Mouse (Mus musculus) subcutaneous adipose tissue, adult 2 months (tissue): ENCODE results near the gene Higd2a. TPM values are rescaled to one million over a fixed set of nuclear protein-coding genes. Genes with fewer than 3 reads are reported as not detected.

Experiments
- polyA plus RNA-seq: library from polyadenylated mRNA; depleted of rRNA; stranded (reverse); fragments of >200 nt; gene quantifications from 2 replicates; pipeline ENCODE4 v1.2.3, GENCODE M21; 2012; ENCODE audit warnings: low replicate concordance; rRNA removed

Gene Higd2a
- polyA plus RNA-seq = 131 and 268 TPM in 2 replicates

GRCm38 (mm10) chr13:54589996-54590951 lies at the start of gene Higd2a, which contains the start of gene Nop16:
TSS of gene Higd2a (plus strand) at chr13:54590207.
TSS of gene Nop16 (minus strand) at chr13:54590090.

GRCm38 (mm10) chr13:54565201-54565581 lies 24.8 kb upstream of the Higd2a start, which contains the start of gene 4833439L19Rik:
TSS of gene 4833439L19Rik (minus strand) at chr13:54565435.

GRCm38 (mm10) chr13:54574854-54575481 lies 15.0 kb upstream of the Higd2a start, which contains the start of gene Arl10:
TSS of gene Arl10 (plus strand) at chr13:54575015.

GRCm38 (mm10) chr13:54610972-54611754 lies 21.2 kb downstream of the Higd2a start, which contains the start of gene Cltb:
TSS of gene Cltb (minus strand) at chr13:54611344.

GRCm38 (mm10) chr13:54621155-54621932 lies 31.3 kb downstream of the Higd2a start, which contains the start of gene Faf2:
TSS of gene Faf2 (plus strand) at chr13:54621784.

Other genes starting within 250 kb of the Higd2a start
- 5.1 and 25.4 TPM in 2 replicates for gene Cplx2, start 218.9 kb upstream of the Higd2a start, polyA plus RNA-seq
- gene Thoc3, start 121.4 kb upstream of the Higd2a start, polyA plus RNA-seq = 34.1 and 44.3 TPM in 2 replicates
- gene Simc1, start 86.4 kb upstream of the Higd2a start, polyA plus RNA-seq = 6.7 and 13.6 TPM in 2 replicates
- 118 and 142 TPM in 2 replicates for gene 4833439L19Rik, start 24.8 kb upstream of the Higd2a start, polyA plus RNA-seq
- gene Arl10, start 15.2 kb upstream of the Higd2a start, polyA plus RNA-seq = 23.0 and 32.7 TPM in 2 replicates
- gene Nop16, start 117 bp upstream of the Higd2a start, polyA plus RNA-seq = 10.1 and 18.2 TPM in 2 replicates
- gene Cltb, start 21.1 kb downstream of the Higd2a start, polyA plus RNA-seq = 40.9 and 68.4 TPM in 2 replicates
- 27.0 and 43.0 TPM in 2 replicates for gene Faf2, start 31.6 kb downstream of the Higd2a start, polyA plus RNA-seq
- 117 and 169 TPM in 2 replicates for gene Rnf44, start 103.7 kb downstream of the Higd2a start, polyA plus RNA-seq
- 0.05 and 0.10 TPM in 2 replicates for gene Cdhr2, start 111.3 kb downstream of the Higd2a start, polyA plus RNA-seq
- gene Gprin1, start 159.7 kb downstream of the Higd2a start, polyA plus RNA-seq = 0.30 and 0.35 TPM in 2 replicates
- gene Sncb, start 176.4 kb downstream of the Higd2a start, polyA plus RNA-seq = 0.23 TPM in 1 of 2 replicates, not detected in the other
- not detected in 2 replicates for gene Eif4e1b, start 193.8 kb downstream of the Higd2a start, polyA plus RNA-seq
- gene Tspan17, start 199.2 kb downstream of the Higd2a start, polyA plus RNA-seq = 31.1 and 92.2 TPM in 2 replicates